Mouse (Mus musculus) heart, adult 2 months (tissue): ENCODE results near the gene Pla2g12b. TPM values are rescaled to one million over a fixed set of nuclear protein-coding genes. Genes with fewer than 3 reads are reported as not detected.
A peak's percentile ranks its signal among the peaks of the same experiment; 100 is the strongest.

Source experiments
- DNase-seq, 2 experiments: peaks; one replicate each; pipeline ENCODE4 v3.0.0; 2021
- H3K27ac ChIP-seq: fragments of 200-600 bp; 2 replicates; pipeline ENCODE4 v1.8.1; 2022
- H3K27me3 ChIP-seq: fragments of 200-500 bp; 2 replicates; pipeline ENCODE4 v1.6.1; 2012; ENCODE audit warnings: mild to moderate bottlenecking, low read length, inconsistent platforms, mixed read lengths; ENCODE audit not compliant: control insufficient read depth, insufficient read depth
- H3K36me3 ChIP-seq: fragments of 200-500 bp; 2 replicates; pipeline ENCODE4 v1.6.1; 2012; ENCODE audit warnings: low read length, inconsistent platforms; ENCODE audit not compliant: control insufficient read depth, insufficient read depth
- H3K4me1 ChIP-seq: fragments of 200-500 bp; 2 replicates; pipeline ENCODE4 v1.6.1; 2011; ENCODE audit warnings: low read length; ENCODE audit not compliant: control insufficient read depth, insufficient read depth
- H3K4me3 ChIP-seq: fragments of 200-600 bp; 2 replicates; pipeline ENCODE4 v1.8.1; 2022
- H3K79me2 ChIP-seq: fragments of 200-500 bp; replicated peaks from 2 replicates; pipeline ENCODE4 v1.6.1; 2012; ENCODE audit warnings: mild to moderate bottlenecking, inconsistent platforms, low read length, moderate library complexity, mixed read lengths; ENCODE audit not compliant: control insufficient read depth, insufficient read depth
- H3K9ac ChIP-seq: fragments of 200-500 bp; 2 replicates; pipeline ENCODE4 v1.6.1; 2012; ENCODE audit warnings: low read depth, mild to moderate bottlenecking, control low read depth, inconsistent platforms, low read length, mixed read lengths
- CTCF ChIP-seq: fragments of 200-600 bp; IDR thresholded peaks from 2 replicates; pipeline ENCODE4 v1.8.1; 2022; ENCODE audit warnings: antibody characterized with exemption, mild to moderate bottlenecking, moderate library complexity
- EP300 ChIP-seq: fragments of 200-500 bp; IDR thresholded peaks from 2 replicates; pipeline ENCODE4 v1.6.1; 2011; ENCODE audit warnings: low read depth, low read length, control low read depth; ENCODE audit not compliant: insufficient read depth
- POLR2A ChIP-seq: fragments of 200-500 bp; IDR thresholded peaks from 2 replicates; pipeline ENCODE4 v1.6.1; 2011; ENCODE audit warnings: mild to moderate bottlenecking, low read depth, low read length, control low read depth; ENCODE audit not compliant: insufficient read depth
- WGBS: fragments of 180-500 bp; shearing (Covaris S2); methylation state at CpG from one replicate; pipeline ENCODE4 v1.1.7; 2018; 5-methylcytosine and 5-hydroxymethylcytosine counted together
- intact Hi-C: fragments of 180-260 bp; cut with DNase I; formaldehyde crosslinking; loops from one replicate; pipeline ENCODE4 v1.15.1; 2025
- polyA plus RNA-seq: library from polyadenylated mRNA; depleted of rRNA; stranded (reverse); fragments of >200 nt; gene quantifications from 2 replicates; pipeline ENCODE4 v1.2.3, GENCODE M21; 2012
- total RNA-seq, 2 experiments: library from RNA; stranded (reverse); gene quantifications; 2 replicates each; pipeline ENCODE4 v1.2.3; 2021

Gene Pla2g12b
- total and polyA plus RNA-seq, 3 experiments = 0.10 TPM; not detected in 2

- Histone ChIP-seq H3K4me3 (no peak overlapping the region), H3K27me3 (no peaks in the 10 kb centered on the region), H3K9ac (no peak overlapping the region), H3K27ac (no peak overlapping the region), H3K79me2 (no peaks in the 10 kb centered on the region), H3K36me3 (no peaks in the 10 kb centered on the region), H3K4me1 (peaks cover 3% of the 10 kb centered on the region)
- 16% methylated on average over 7 of the region's 7 CpGs for WGBS
- intact Hi-C loops = no loop called here
- DNase-seq = peak; percentile 71 to 83
- TF ChIP-seq POLR2A (no peak), EP300 (0 out of 2 replicates have a peak, but pooled peaks have one; percentile 37), CTCF (no peak)
Observed at GRCm38 (mm10) chr10:59425369-59425768, 21.9 kb downstream of the Pla2g12b start.

- no peaks in the 10 kb centered on the region for H3K79me2 ChIP-seq
- TF ChIP-seq EP300 (no peak), CTCF (no peak), POLR2A (no peak)
- H3K27ac ChIP-seq = no peak overlapping the region
- peaks cover 5% of the 10 kb centered on the region for H3K4me1 ChIP-seq
- H3K9ac ChIP-seq = no peak overlapping the region
- no peak overlapping the region for H3K4me3 ChIP-seq
- intact Hi-C loops = no loop called here
- H3K27me3 ChIP-seq = no peaks in the 10 kb centered on the region
- DNase-seq = no peak
- WGBS = 79% methylated on average over 4 of the region's 4 CpGs
- no peaks in the 10 kb centered on the region for H3K36me3 ChIP-seq
Observed at GRCm38 (mm10) chr10:59426371-59426770, 22.9 kb downstream of the Pla2g12b start.

- H3K36me3 ChIP-seq = no peaks in the 10 kb centered on the region
- intact Hi-C loops = no loop called here
- WGBS = 43% methylated on average over 16 of the region's 16 CpGs
- H3K27me3 ChIP-seq = no peaks in the 10 kb centered on the region
- H3K79me2 ChIP-seq = no peaks in the 10 kb centered on the region
- H3K4me1 ChIP-seq = peaks cover 5% of the 10 kb centered on the region
- no peak for TF ChIP-seq CTCF
- TF ChIP-seq POLR2A = no peak
- TF ChIP-seq EP300 = no peak
- no peak overlapping the region for H3K9ac ChIP-seq
- DNase-seq = no peak
- H3K27ac ChIP-seq = no peak overlapping the region
- no peak overlapping the region for H3K4me3 ChIP-seq
Observed at GRCm38 (mm10) chr10:59429448-59430135, 26.1 kb downstream of the Pla2g12b start.

- intact Hi-C loops = no loop called here
- DNase-seq = no peak
- H3K4me1 ChIP-seq = peaks cover 2% of the 10 kb centered on the region
- H3K9ac ChIP-seq = no peak overlapping the region
- H3K79me2 ChIP-seq = no peaks in the 10 kb centered on the region
- TF ChIP-seq POLR2A (no peak), CTCF (no peak), EP300 (no peak)
- WGBS = 15% methylated on average over 6 of the region's 6 CpGs
- H3K27ac ChIP-seq = no peak overlapping the region
- H3K4me3 ChIP-seq = no peak overlapping the region
- no peaks in the 10 kb centered on the region for H3K36me3 ChIP-seq
- H3K27me3 ChIP-seq = no peaks in the 10 kb centered on the region
Observed at GRCm38 (mm10) chr10:59430701-59431218, 27.3 kb downstream of the Pla2g12b start.

GRCm38 (mm10) chr10:59435746-59436145 is 32.3 kb downstream of the Pla2g12b start:
- no peak for TF ChIP-seq EP300
- Histone ChIP-seq H3K4me1 (peaks cover 13% of the 10 kb centered on the region), H3K9ac (no peak overlapping the region), H3K36me3 (peaks cover 5% of the 10 kb centered on the region), H3K27ac (no peak overlapping the region), H3K4me3 (no peak overlapping the region), H3K27me3 (no peaks in the 10 kb centered on the region), H3K79me2 (no peaks in the 10 kb centered on the region)
- intact Hi-C loops = no loop called here
- 95% methylated on average over 18 of the region's 18 CpGs for WGBS
- DNase-seq = no peak

GRCm38 (mm10) chr10:59438651-59439050 is 35.2 kb downstream of the Pla2g12b start:
- H3K9ac ChIP-seq = no peak overlapping the region
- TF ChIP-seq EP300 = no peak
- no peak for TF ChIP-seq CTCF
- TF ChIP-seq POLR2A = no peak
- intact Hi-C loops = no loop called here
- H3K36me3 ChIP-seq = peaks cover 5% of the 10 kb centered on the region
- DNase-seq = no peak
- H3K4me3 ChIP-seq = no peak overlapping the region
- no peaks in the 10 kb centered on the region for H3K79me2 ChIP-seq
- no peak overlapping the region for H3K27ac ChIP-seq
- no peaks in the 10 kb centered on the region for H3K27me3 ChIP-seq
- peaks cover 17% of the 10 kb centered on the region for H3K4me1 ChIP-seq
- 95% methylated on average over 12 of the region's 12 CpGs for WGBS
